Comparison of ENCODE assay signal across 9 mouse cellular contexts in genomic region chr11:5151680-5152337, GRCm38 (mm10). TPM values are rescaled to one million over a fixed set of nuclear protein-coding genes. Genes with fewer than 3 reads are reported as not detected.
DNase-seq lines count a peak whose midpoint lies in the region; ATAC-seq lines count a peak whose summit lies in the region.
"Had no signal": no experiment of that assay in that cellular context is flagged by ENCODE, and none has a peak within 500 bp of the region (broad histone marks: within the 10 kb centered on the region; RNA-seq: fewer than 3 reads in every experiment).

Gene Emid1 (minus strand): TSS chr11:5152257.

- H3K4me1 ChIP-seq in embryonic facial prominence, embryonic 11.5 days (ENCODE audit: control insufficient read depth, insufficient read depth, low read length), result no peaks in the 10 kb centered on the region
- H3K4me1 ChIP-seq in hindbrain, embryonic 16.5 days (ENCODE audit: control insufficient read depth, insufficient read depth, low read depth, low read length), result peaks cover 16% of the 10 kb centered on the region
- peaks cover 45% of the 10 kb centered on the region for H3K4me1 ChIP-seq in lung, embryonic 16.5 days (replicated peaks; ENCODE audit: control insufficient read depth, insufficient read depth, low read length)
- H3K4me1 ChIP-seq in stomach, embryonic 15.5 days, result peaks cover 39% of the 10 kb centered on the region

- under 1% methylated on average over 39 of the region's 53 CpGs for WGBS in embryonic facial prominence, embryonic 11.5 days
- 1% methylated on average over 42 of the region's 53 CpGs for WGBS in hindbrain, embryonic 16.5 days
- WGBS in lung, embryonic 16.5 days, result under 1% methylated on average over 46 of the region's 53 CpGs
- WGBS in stomach, embryonic 15.5 days, result under 1% methylated on average over 42 of the region's 53 CpGs

- ATAC-seq in embryonic facial prominence, embryonic 11.5 days (replicated peaks; ENCODE audit: insufficient number of reproducible peaks, low FRiP score, low TSS enrichment, low read depth), result peak; percentile 30; the same call in 1 of the 2 replicates
- peak; percentile 41; the same call in 1 of the 2 replicates for ATAC-seq in hindbrain, embryonic 16.5 days
- peak; percentile 53 for ATAC-seq in lung, embryonic 16.5 days (ENCODE audit: low read depth)
- peak; percentile 25; the same call in 1 of the 2 replicates for ATAC-seq in stomach, embryonic 15.5 days (ENCODE audit: insufficient read depth, low FRiP score, low read depth)
- no peak for ATAC-seq in cerebellum, adult (ENCODE audit: insufficient number of reproducible peaks, low FRiP score, low TSS enrichment)

- no peak for DNase-seq in gastrocnemius, postnatal 14 days
- no peak for DNase-seq in gastrocnemius, adult 8-10 months (ENCODE audit: low spot score in 2 of 2)
- DNase-seq in CD4-positive, CD25-positive, alpha-beta regulatory T cell, adult 2 months (ENCODE audit: low read depth, low spot score), result peak; percentile 60
- DNase-seq in embryonic facial prominence, embryonic 11.5 days (ENCODE audit: low spot score), result peak; percentile 60

- peak within 1 kb of the TSS; percentile 91 for H3K4me2 ChIP-seq in embryonic facial prominence, embryonic 11.5 days (ENCODE audit: low read depth, low read length)
- H3K4me2 ChIP-seq in hindbrain, embryonic 16.5 days (ENCODE audit: low read length), result peak within 1 kb of the TSS; percentile 97
- peak within 1 kb of the TSS; percentile 97 for H3K4me2 ChIP-seq in lung, embryonic 16.5 days (ENCODE audit: low read depth, low read length)
- H3K4me2 ChIP-seq in stomach, embryonic 15.5 days, result peak within 1 kb of the TSS; percentile 96

- H3K36me3 ChIP-seq in embryonic facial prominence, embryonic 11.5 days (replicated peaks; ENCODE audit: control insufficient read depth, insufficient read depth, low read depth, low read length), result no peaks in the 10 kb centered on the region
- no peaks in the 10 kb centered on the region for H3K36me3 ChIP-seq in hindbrain, embryonic 16.5 days (ENCODE audit: control insufficient read depth, insufficient read depth, low read length)
- no peaks in the 10 kb centered on the region for H3K36me3 ChIP-seq in lung, embryonic 16.5 days (ENCODE audit: control insufficient read depth, insufficient read depth, low read length)
- H3K36me3 ChIP-seq in stomach, embryonic 15.5 days, result no peaks in the 10 kb centered on the region
- H3K36me3 ChIP-seq: G1E had no signal

- intact Hi-C loops in gastrocnemius, postnatal 14 days (cut with DNase I; ENCODE audit: low total_unique reads), result no loop called here

- no peaks in the 10 kb centered on the region; the same call in 1 of the 2 replicates for H3K27me3 ChIP-seq in embryonic facial prominence, embryonic 11.5 days (ENCODE audit: control insufficient read depth, insufficient read depth, low read length)
- H3K27me3 ChIP-seq in hindbrain, embryonic 16.5 days (replicated peaks; ENCODE audit: control insufficient read depth, insufficient read depth, low read length), result no peaks in the 10 kb centered on the region
- H3K27me3 ChIP-seq in lung, embryonic 16.5 days (ENCODE audit: control insufficient read depth, insufficient read depth, low read depth, low read length), result no peaks in the 10 kb centered on the region
- no peaks in the 10 kb centered on the region for H3K27me3 ChIP-seq in stomach, embryonic 15.5 days (replicated peaks)

- peak within 1 kb of the TSS; percentile 61 for H3K4me3 ChIP-seq in embryonic facial prominence, embryonic 11.5 days (ENCODE audit: low read depth, low read length)
- peak within 1 kb of the TSS; percentile 59 for H3K4me3 ChIP-seq in hindbrain, embryonic 16.5 days (ENCODE audit: low read length)
- peak within 1 kb of the TSS; percentile 66 for H3K4me3 ChIP-seq in lung, embryonic 16.5 days (ENCODE audit: low read length)
- peak within 1 kb of the TSS; percentile 54 for H3K4me3 ChIP-seq in stomach, embryonic 15.5 days (replicated peaks)

- H3K9ac ChIP-seq in embryonic facial prominence, embryonic 11.5 days (replicated peaks; ENCODE audit: low read length), result peak within 1 kb of the TSS; percentile 79
- peak within 1 kb of the TSS; percentile 80 for H3K9ac ChIP-seq in hindbrain, embryonic 16.5 days (ENCODE audit: low read depth, low read length)
- H3K9ac ChIP-seq in lung, embryonic 16.5 days (ENCODE audit: low read length), result peak within 1 kb of the TSS; percentile 82
- H3K9ac ChIP-seq in stomach, embryonic 15.5 days, result peak within 1 kb of the TSS; percentile 23; the same call in 1 of the 2 replicates

- H3K27ac ChIP-seq in embryonic facial prominence, embryonic 11.5 days (replicated peaks; ENCODE audit: low read depth, low read length), result no peak within 1 kb of the TSS
- no peak within 1 kb of the TSS for H3K27ac ChIP-seq in hindbrain, embryonic 16.5 days (ENCODE audit: low read depth, low read length)
- H3K27ac ChIP-seq in lung, embryonic 16.5 days (ENCODE audit: low read length), result 0 out of 2 replicates have a peak within 1 kb of the TSS, but pooled peaks have one; percentile 14
- H3K27ac ChIP-seq in stomach, embryonic 15.5 days, result peak within 1 kb of the TSS; percentile 55

- H3K9me3 ChIP-seq in embryonic facial prominence, embryonic 11.5 days (replicated peaks; ENCODE audit: control insufficient read depth, low read length), result no peaks in the 10 kb centered on the region
- no peaks in the 10 kb centered on the region for H3K9me3 ChIP-seq in hindbrain, embryonic 16.5 days (ENCODE audit: control insufficient read depth, low read length)
- H3K9me3 ChIP-seq in lung, embryonic 16.5 days (ENCODE audit: control insufficient read depth, low read length), result no peaks in the 10 kb centered on the region
- no peaks in the 10 kb centered on the region for H3K9me3 ChIP-seq in stomach, embryonic 15.5 days
- H3K9me3 ChIP-seq: G1E had no signal

RNA-seq across cellular contexts. Expression of gene Emid1, which starts in this region (rescaled TPM):
- 10 to 100 TPM; 11.9 to 15.8 TPM for total RNA-seq in gastrocnemius, postnatal 14 days (2021)
- 1 to 10 TPM; 5.5 to 9.6 (median 8.4) TPM for total RNA-seq in gastrocnemius, adult 8-10 months (2022)
- 7.8 and 11.9 TPM in 2 replicates for polyA plus RNA-seq in embryonic facial prominence, embryonic 11.5 days (2014; fragmentation: Nextera tagmentation; extraction: Ambion mirVana)
- 15.8 and 18.2 TPM in 2 replicates for polyA plus RNA-seq in hindbrain, embryonic 16.5 days (2015; fragmentation: Nextera tagmentation; extraction: Ambion mirVana)
- polyA plus RNA-seq in lung, embryonic 16.5 days (2015; fragmentation: Nextera tagmentation; extraction: Ambion mirVana), result 46.7 and 52.2 TPM in 2 replicates
- 64.2 and 77.2 TPM in 2 replicates for polyA plus RNA-seq in stomach, embryonic 15.5 days (2015; fragmentation: Nextera tagmentation; extraction: Ambion mirVana)
- polyA plus RNA-seq: G1E had no signal

Comparison
In these comparisons a context has a peak if more than half of its experiments do, and no peak if none do; other contexts are left out.
1. DNase-seq: peak in CD4-positive, CD25-positive, alpha-beta regulatory T cell, adult 2 months (single experiment) and embryonic facial prominence, embryonic 11.5 days (single experiment); none in gastrocnemius, postnatal 14 days (single experiment) and gastrocnemius, adult 8-10 months (0 of 2).
2. H3K27ac ChIP-seq: peak in lung, embryonic 16.5 days (single experiment) and stomach, embryonic 15.5 days (single experiment); none in embryonic facial prominence, embryonic 11.5 days (single experiment) and hindbrain, embryonic 16.5 days (single experiment).
3. H3K9ac ChIP-seq: peak in every context shown above with its lines; median percentile 82 in lung, embryonic 16.5 days; 80 in hindbrain, embryonic 16.5 days; 79 in embryonic facial prominence, embryonic 11.5 days; 23 in stomach, embryonic 15.5 days.
4. Peak in every context shown above with its lines, with median percentiles within 50 percentile points of each other: H3K4me2 ChIP-seq and H3K4me3 ChIP-seq.